Mouse (Mus musculus) embryonic fibroblast, embryonic 13.5 days (primary cell): ENCODE measurements around the gene Elovl2.

ENCODE experiments used
- CTCF ChIP-seq: IDR thresholded peaks from 2 replicates; pipeline ENCODE4 v1.5.1; 2011; ENCODE audit warnings: mild to moderate bottlenecking, control low read depth, low read length, moderate library complexity, borderline replicate concordance; ENCODE audit not compliant: insufficient read depth
- POLR2A ChIP-seq: IDR thresholded peaks from 2 replicates; pipeline ENCODE4 v1.6.1; 2011; ENCODE audit warnings: low read depth, mild to moderate bottlenecking, control low read depth, low read length, moderate library complexity

GRCm38 (mm10) chr13:41256962-41257361 lies 36.8 kb upstream of the Elovl2 start:
- no peak for TF ChIP-seq CTCF
- no peak for TF ChIP-seq POLR2A
